Mouse (Mus musculus): ENCODE measurements around the gene Supt3. TPM values are rescaled to one million over a fixed set of nuclear protein-coding genes. Genes with fewer than 3 reads are reported as not detected.

Supt3 gene
- polyA plus RNA-seq, 1 experiment from 2014 or later, result 21.4 TPM

DNA sequence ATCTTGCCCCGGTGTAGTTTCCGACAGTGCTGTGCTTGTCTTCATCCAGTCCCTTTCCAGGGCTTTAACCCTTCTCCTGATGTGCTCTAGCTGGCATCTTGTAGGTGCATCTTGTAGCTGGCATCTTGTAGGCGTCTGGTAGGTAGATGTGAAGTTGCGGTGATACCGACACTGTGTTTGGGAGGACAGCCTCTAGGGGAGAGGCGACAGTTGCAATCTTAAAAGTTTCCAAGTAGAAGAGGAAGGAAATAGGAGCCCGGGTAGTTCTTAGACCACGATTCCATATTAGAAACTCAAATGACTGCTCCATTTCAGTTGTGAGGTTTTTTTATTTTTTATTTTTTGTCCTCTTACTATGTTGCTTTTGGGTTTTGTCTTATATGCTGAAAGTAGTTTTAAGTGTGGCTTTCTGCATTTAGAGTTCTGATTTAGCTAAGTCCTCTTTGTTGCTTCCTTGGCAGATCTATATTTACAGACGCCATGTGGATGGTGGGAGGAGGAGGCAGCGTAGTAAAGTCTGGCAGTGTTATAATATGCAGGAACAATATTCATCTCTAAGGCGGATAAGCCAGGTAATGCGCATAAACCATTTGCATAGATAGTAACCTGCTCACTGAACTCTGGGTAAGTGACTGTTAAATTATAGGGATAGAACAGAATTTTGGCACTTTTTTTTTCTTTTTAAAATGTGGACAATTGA, 15.4 kb downstream of the Supt3 start:
- 92% methylated on average over 12 of the region's 12 CpGs for WGBS
- Histone ChIP-seq H3K4me3 (no peak overlapping the region), H3K4me1 (peaks cover 12% of the 10 kb centered on the region), H3K27ac (no peak overlapping the region), H3K27me3 (ENCODE audit: poor library complexity, severe bottlenecking) (no peaks in the 10 kb centered on the region), H3K9me3 (no peaks in the 10 kb centered on the region; the same call in 1 of the 2 replicates), H3K36me3 (replicated peaks) (peaks cover 10% of the 10 kb centered on the region)
- DNase-seq (ENCODE audit: extremely low spot score, low spot score), result no peak

GRCm38 (mm10) chr17:44797331-44797730, 20.4 kb downstream of the Supt3 start:
- H3K36me3 ChIP-seq (replicated peaks), result no peaks in the 10 kb centered on the region
- no peak overlapping the region for H3K4me3 ChIP-seq
- no peak for DNase-seq (ENCODE audit: extremely low spot score, low spot score)
- no peak overlapping the region for H3K27ac ChIP-seq
- no peaks in the 10 kb centered on the region for H3K27me3 ChIP-seq (ENCODE audit: poor library complexity, severe bottlenecking)
- H3K4me1 ChIP-seq, result no peaks in the 10 kb centered on the region
- 61% methylated on average over 3 of the region's 3 CpGs for WGBS
- no peaks in the 10 kb centered on the region for H3K9me3 ChIP-seq

DNA sequence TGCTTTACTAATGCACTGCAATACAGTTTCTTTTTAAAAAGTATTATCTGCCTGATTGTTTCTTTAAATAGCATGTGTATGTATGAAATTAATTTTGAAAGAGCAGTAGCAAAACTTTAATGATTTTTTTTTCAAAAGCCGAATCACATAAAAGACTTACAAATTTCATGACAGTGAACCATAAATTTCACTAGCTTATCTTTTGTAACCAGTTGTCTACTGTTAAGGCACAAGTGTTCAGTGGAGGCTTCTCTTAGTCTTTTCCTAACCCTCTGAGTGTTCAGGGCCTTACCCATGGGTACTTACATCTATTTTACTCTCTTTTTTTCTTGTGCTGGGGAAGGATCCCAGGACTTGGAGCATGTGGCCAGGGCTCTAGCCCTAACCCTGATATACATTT, 30.1 kb downstream of the Supt3 start:
- DNase-seq (ENCODE audit: extremely low spot score, low spot score), result no peak
- H3K4me3 ChIP-seq, result no peak overlapping the region
- H3K4me1 ChIP-seq, result no peaks in the 10 kb centered on the region
- no peaks in the 10 kb centered on the region for H3K27me3 ChIP-seq (ENCODE audit: poor library complexity, severe bottlenecking)
- no peaks in the 10 kb centered on the region for H3K36me3 ChIP-seq (replicated peaks)
- no peaks in the 10 kb centered on the region for H3K9me3 ChIP-seq
- WGBS, result 86% methylated on average over 1 of the region's 1 CpGs
- no peak overlapping the region for H3K27ac ChIP-seq

DNA sequence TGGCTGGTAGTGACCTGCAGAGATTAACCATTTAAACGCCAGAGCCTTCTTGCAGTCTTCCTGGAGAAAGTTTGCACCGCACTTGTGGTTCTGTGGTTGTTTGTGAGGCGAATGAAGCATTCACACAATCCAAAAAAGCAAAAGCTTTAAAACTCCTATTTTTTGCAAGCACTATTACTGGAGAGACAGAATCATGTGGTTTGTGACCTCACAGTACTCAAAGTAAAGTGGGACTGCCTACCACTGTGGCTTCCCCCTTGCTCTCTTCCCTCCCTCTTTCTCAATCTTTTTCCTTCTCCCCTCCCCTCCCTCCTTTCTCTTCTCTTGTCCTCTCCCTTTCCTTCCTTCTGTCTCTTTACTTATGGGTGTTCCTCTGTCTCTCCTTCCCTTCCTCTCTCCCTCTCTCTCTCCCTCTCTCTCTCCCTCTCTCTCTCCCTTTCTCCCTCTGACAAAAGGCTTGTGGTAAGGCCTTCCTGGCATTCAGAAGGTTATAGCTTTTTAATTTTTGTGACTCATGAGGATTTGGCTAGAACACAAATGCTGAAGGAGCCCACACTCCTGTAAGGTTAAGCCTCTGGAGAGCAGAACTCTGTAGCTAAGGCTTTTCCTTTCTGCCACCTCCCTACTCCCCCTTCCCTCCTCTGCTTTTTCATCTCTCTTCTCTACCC, 37.7 kb downstream of the Supt3 start, which contains the start of gene Runx2:
Gene Runx2 (minus strand): TSS at position 290 of the 668 bp plus-strand sequence.
- no peak for DNase-seq (ENCODE audit: extremely low spot score, low spot score)
- H3K9me3 ChIP-seq, result no peaks in the 10 kb centered on the region
- H3K36me3 ChIP-seq (replicated peaks), result no peaks in the 10 kb centered on the region
- H3K27me3 ChIP-seq (ENCODE audit: poor library complexity, severe bottlenecking), result no peaks in the 10 kb centered on the region
- no peak within 1 kb of the TSS for H3K27ac ChIP-seq
- H3K4me3 ChIP-seq, result no peak within 1 kb of the TSS
- 21% methylated on average over 3 of the region's 3 CpGs for WGBS
- H3K4me1 ChIP-seq, result peaks cover 14% of the 10 kb centered on the region

- no peak for DNase-seq (ENCODE audit: extremely low spot score, low spot score)
- Histone ChIP-seq H3K4me3 (no peak overlapping the region), H3K9me3 (no peaks in the 10 kb centered on the region), H3K27ac (no peak overlapping the region), H3K4me1 (peaks cover 14% of the 10 kb centered on the region), H3K36me3 (replicated peaks) (no peaks in the 10 kb centered on the region), H3K27me3 (ENCODE audit: poor library complexity, severe bottlenecking) (no peaks in the 10 kb centered on the region)
- WGBS, result 89% methylated on average over 2 of the region's 2 CpGs
Measured at GRCm38 (mm10) chr17:44818825-44819224, 41.9 kb downstream of the Supt3 start.

DNA sequence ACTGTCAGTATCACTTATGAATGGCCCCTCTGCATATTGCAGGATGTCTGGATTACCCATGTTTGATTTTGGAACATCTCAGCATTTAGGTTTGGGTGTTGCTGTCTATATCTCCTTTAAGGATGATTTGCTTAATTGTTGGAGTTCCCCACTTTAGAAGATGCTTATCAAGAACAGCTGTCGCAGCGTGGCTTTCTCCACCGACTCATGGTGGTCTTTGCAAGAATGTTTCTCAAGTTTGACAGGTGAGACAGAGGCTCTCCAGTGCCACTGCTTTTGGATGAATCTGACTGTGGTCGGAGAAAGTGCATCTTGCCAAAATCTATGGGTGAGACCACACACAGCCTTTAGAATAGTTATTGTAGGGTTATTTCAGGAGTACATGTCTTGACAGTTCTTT, 42.9 kb downstream of the Supt3 start:
- Histone ChIP-seq H3K4me3 (no peak overlapping the region), H3K27ac (no peak overlapping the region), H3K9me3 (no peaks in the 10 kb centered on the region), H3K36me3 (replicated peaks) (no peaks in the 10 kb centered on the region), H3K27me3 (ENCODE audit: poor library complexity, severe bottlenecking) (no peaks in the 10 kb centered on the region), H3K4me1 (peaks cover 5% of the 10 kb centered on the region)
- 85% methylated on average over 4 of the region's 4 CpGs for WGBS
- no peak for DNase-seq (ENCODE audit: extremely low spot score, low spot score)

- Histone ChIP-seq H3K36me3 (replicated peaks) (no peaks in the 10 kb centered on the region), H3K4me1 (no peaks in the 10 kb centered on the region), H3K9me3 (no peaks in the 10 kb centered on the region), H3K27ac (no peak overlapping the region), H3K4me3 (no peak overlapping the region), H3K27me3 (ENCODE audit: poor library complexity, severe bottlenecking) (no peaks in the 10 kb centered on the region)
- 85% methylated on average over 5 of the region's 5 CpGs for WGBS
- DNase-seq (ENCODE audit: extremely low spot score, low spot score), result no peak
Measured at GRCm38 (mm10) chr17:44821940-44822339, 45.0 kb downstream of the Supt3 start.

DNA sequence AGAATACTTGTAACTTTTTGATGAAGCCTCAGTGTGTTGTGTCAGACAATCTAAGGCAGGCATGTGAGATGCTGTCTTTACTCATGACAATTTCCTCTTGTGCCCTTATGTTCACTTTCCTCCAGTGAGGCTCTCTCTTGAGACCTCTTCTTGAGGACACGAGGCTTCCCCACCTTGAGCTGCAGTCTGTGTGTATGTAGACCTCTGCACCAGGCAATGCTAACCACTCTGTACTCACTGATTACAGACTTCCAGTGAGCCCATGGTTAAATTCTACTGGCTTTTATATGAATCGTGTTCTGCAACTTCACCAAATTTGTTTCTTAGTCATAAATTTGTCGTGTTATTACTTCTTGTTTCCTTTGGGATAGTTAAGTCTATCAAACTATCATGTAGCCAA, 50.2 kb downstream of the Supt3 start:
- no peak for DNase-seq (ENCODE audit: extremely low spot score, low spot score)
- Histone ChIP-seq H3K9me3 (no peaks in the 10 kb centered on the region), H3K4me1 (no peaks in the 10 kb centered on the region), H3K27ac (no peak overlapping the region), H3K4me3 (no peak overlapping the region), H3K36me3 (replicated peaks) (no peaks in the 10 kb centered on the region), H3K27me3 (ENCODE audit: poor library complexity, severe bottlenecking) (no peaks in the 10 kb centered on the region)
- 87% methylated on average over 3 of the region's 3 CpGs for WGBS

DNA sequence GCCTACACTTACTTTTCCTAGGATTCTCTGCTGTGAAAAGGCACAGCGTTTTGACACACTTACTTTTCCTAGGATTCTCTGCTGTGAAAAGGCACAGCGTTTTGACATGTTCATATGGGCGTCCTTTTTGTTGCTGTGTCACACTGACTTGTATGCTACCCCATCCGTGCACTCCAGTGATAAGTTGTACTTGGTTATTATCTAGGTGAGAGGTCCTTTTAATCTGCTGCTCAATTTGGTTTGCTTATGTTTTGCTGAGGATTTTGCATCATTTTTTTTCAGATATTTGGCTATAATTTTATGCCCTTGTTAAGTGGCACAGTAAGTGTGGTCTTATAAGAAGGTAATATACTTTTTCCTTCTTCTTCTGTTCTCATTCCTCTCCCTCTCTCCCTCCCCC, 51.0 kb downstream of the Supt3 start:
- no peaks in the 10 kb centered on the region for H3K4me1 ChIP-seq
- DNase-seq (ENCODE audit: extremely low spot score, low spot score), result no peak
- H3K27ac ChIP-seq, result no peak overlapping the region
- no peaks in the 10 kb centered on the region for H3K27me3 ChIP-seq (ENCODE audit: poor library complexity, severe bottlenecking)
- WGBS, result 86% methylated on average over 4 of the region's 4 CpGs
- H3K9me3 ChIP-seq, result no peaks in the 10 kb centered on the region
- no peak overlapping the region for H3K4me3 ChIP-seq
- no peaks in the 10 kb centered on the region for H3K36me3 ChIP-seq (replicated peaks)

DNA sequence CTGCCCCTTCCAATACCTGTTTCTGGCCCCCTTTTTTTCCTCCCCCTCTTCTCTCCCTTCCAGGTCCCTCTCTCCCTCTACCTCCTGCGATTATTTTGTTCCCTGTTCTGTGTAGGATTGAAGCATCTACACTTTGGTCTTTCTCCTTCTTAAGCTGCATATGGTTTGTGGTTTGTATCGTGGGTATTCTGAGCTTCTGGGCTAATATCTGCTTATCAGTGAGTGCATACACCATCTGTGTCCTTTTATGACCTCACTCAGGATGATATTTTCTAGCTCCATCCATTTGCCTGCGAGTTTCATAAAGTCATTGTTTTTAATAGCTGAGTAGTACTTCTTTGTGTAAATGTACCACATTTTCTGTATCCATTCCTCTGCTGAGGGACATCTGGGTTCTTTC, 52.6 kb downstream of the Supt3 start:
- Histone ChIP-seq H3K4me1 (no peaks in the 10 kb centered on the region), H3K36me3 (replicated peaks) (no peaks in the 10 kb centered on the region), H3K4me3 (no peak overlapping the region), H3K27ac (no peak overlapping the region), H3K9me3 (no peaks in the 10 kb centered on the region), H3K27me3 (ENCODE audit: poor library complexity, severe bottlenecking) (no peaks in the 10 kb centered on the region)
- WGBS, result 91% methylated on average over 3 of the region's 3 CpGs
- DNase-seq (ENCODE audit: extremely low spot score, low spot score), result no peak

GRCm38 (mm10) chr17:44831201-44831600, 54.2 kb downstream of the Supt3 start:
- no peaks in the 10 kb centered on the region for H3K36me3 ChIP-seq (replicated peaks)
- DNase-seq (ENCODE audit: extremely low spot score, low spot score), result no peak
- WGBS, result 64% methylated on average over 1 of the region's 1 CpGs
- no peaks in the 10 kb centered on the region for H3K4me1 ChIP-seq
- no peak overlapping the region for H3K27ac ChIP-seq
- H3K9me3 ChIP-seq, result no peaks in the 10 kb centered on the region
- H3K4me3 ChIP-seq, result no peak overlapping the region
- no peaks in the 10 kb centered on the region for H3K27me3 ChIP-seq (ENCODE audit: poor library complexity, severe bottlenecking)

DNA sequence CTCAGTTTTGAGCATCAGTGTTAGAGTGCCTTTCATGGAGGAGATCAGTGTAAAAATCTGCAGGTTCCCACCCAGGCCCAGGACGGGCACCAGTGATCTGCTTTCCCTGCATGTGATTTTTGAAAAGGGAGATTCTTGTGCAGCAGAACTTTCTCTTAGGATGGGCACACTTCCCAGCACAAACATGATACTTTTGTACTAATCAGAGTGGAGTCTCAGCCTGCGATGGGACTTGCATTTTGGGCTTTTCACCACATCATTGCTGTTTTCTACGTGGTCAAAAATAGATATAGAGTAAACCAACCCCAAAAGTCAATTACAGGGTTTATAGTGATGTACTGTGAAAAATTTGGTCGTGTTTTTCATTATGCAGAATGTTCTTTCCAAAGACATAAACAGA, 65.2 kb downstream of the Supt3 start:
- Histone ChIP-seq H3K27ac (no peak overlapping the region), H3K27me3 (ENCODE audit: poor library complexity, severe bottlenecking) (no peaks in the 10 kb centered on the region), H3K9me3 (no peaks in the 10 kb centered on the region), H3K4me3 (no peak overlapping the region), H3K4me1 (no peaks in the 10 kb centered on the region), H3K36me3 (replicated peaks) (no peaks in the 10 kb centered on the region)
- WGBS, result 90% methylated on average over 4 of the region's 4 CpGs
- DNase-seq (ENCODE audit: extremely low spot score, low spot score), result no peak

DNA sequence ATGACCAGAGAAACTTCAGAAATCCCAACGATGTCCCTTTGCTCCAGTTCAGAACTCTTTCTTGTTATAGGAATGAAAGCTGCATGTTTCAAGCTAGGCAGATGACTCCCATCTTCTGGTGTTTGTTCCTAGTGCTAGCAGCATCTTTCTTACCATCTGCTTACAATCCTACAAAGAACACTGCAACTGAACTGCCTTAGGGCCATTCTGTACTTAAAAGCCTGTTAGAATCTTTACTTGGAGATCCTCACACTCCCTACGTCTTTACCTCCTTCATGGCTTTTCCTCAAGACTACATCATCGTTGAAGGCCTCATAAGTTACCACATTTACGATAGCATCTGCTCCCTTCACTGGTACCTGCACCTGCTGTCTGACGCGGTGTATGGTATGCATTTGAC, 86.2 kb downstream of the Supt3 start:
- whole genome bisulfite sequencing, result 93% methylated on average over 6 of the region's 6 CpGs
- no peaks in the 10 kb centered on the region for H3K9me3 ChIP-seq

More for the DNA sequence above, 86.2 kb downstream of the Supt3 start:
- no peak for DNase-seq (ENCODE audit: extremely low spot score, low spot score)
- H3K4me3 ChIP-seq, result no peak overlapping the region
- no peaks in the 10 kb centered on the region for H3K4me1 ChIP-seq
- no peaks in the 10 kb centered on the region for H3K27me3 ChIP-seq (ENCODE audit: poor library complexity, severe bottlenecking)
- H3K36me3 ChIP-seq (replicated peaks), result no peaks in the 10 kb centered on the region
- no peak overlapping the region for H3K27ac ChIP-seq

Data from forebrain, embryonic 10.5 days (tissue).